Mouse (Mus musculus) limb, embryonic 12.5 days (tissue): ENCODE results near the gene Clcn7. TPM values are rescaled to one million over a fixed set of nuclear protein-coding genes. Genes with fewer than 3 reads are reported as not detected.

Source experiments
- ATAC-seq: fragments of 200-750 bp; cut with Nextera tagmentation; 2 replicates; pipeline ENCODE4 v1.8.0; 2017; ENCODE audit warnings: low read depth, moderate TSS enrichment; ENCODE audit not compliant: insufficient number of reproducible peaks, insufficient read depth, low FRiP score, low TSS enrichment
- H3K27ac ChIP-seq: fragments of 300-500 bp; sonication (generic); 2 replicates; pipeline ENCODE4 v1.5.1; 2016; ENCODE audit warnings: mild to moderate bottlenecking, moderate library complexity
- H3K27me3 ChIP-seq: fragments of 300-500 bp; sonication (generic); 2 replicates; pipeline ENCODE4 v1.6.1; 2016; ENCODE audit warnings: mild to moderate bottlenecking, moderate library complexity
- H3K36me3 ChIP-seq: fragments of 300-500 bp; sonication (generic); 2 replicates; pipeline ENCODE4 v1.6.1; 2016; ENCODE audit warnings: mild to moderate bottlenecking, moderate library complexity
- H3K4me1 ChIP-seq: fragments of 300-500 bp; sonication (generic); replicated peaks from 2 replicates; pipeline ENCODE4 v1.6.1; 2016
- H3K4me2 ChIP-seq: fragments of 300-500 bp; sonication (generic); 2 replicates; pipeline ENCODE4 v1.6.1; 2016; ENCODE audit warnings: mild to moderate bottlenecking, moderate library complexity
- H3K4me3 ChIP-seq: fragments of 300-500 bp; sonication (generic); replicated peaks from 2 replicates; pipeline ENCODE4 v1.5.1; 2016; ENCODE audit warnings: mild to moderate bottlenecking
- H3K9ac ChIP-seq: fragments of 300-500 bp; sonication (generic); replicated peaks from 2 replicates; pipeline ENCODE4 v1.6.1; 2016; ENCODE audit warnings: mild to moderate bottlenecking, moderate library complexity
- H3K9me3 ChIP-seq: fragments of 300-500 bp; sonication (generic); 2 replicates; pipeline ENCODE4 v1.6.1; 2016; ENCODE audit warnings: mild to moderate bottlenecking, moderate library complexity
- WGBS: fragments of 180-500 bp; shearing (Covaris S2); methylation state at CpG from one replicate; pipeline ENCODE4 v1.1.7; 2016; 5-methylcytosine and 5-hydroxymethylcytosine counted together
- polyA plus RNA-seq: library from polyadenylated mRNA; unstranded; fragments of >200 nt; fragmentation: Nextera tagmentation; extraction: Ambion mirVana; gene quantifications from 2 replicates; pipeline ENCODE4 v1.2.1, GENCODE M21; 2016

Clcn7 gene
- polyA plus RNA-seq, 1 experiment from 2014 or later, result 26.0 TPM

GRCm38 (mm10) chr17:25130060-25130459 lies 3.1 kb upstream of the Clcn7 start:
- H3K36me3 ChIP-seq, result no peaks in the 10 kb centered on the region
- no peak for ATAC-seq
- no peaks in the 10 kb centered on the region for H3K9me3 ChIP-seq
- 92% methylated on average over 1 of the region's 1 CpGs for WGBS
- H3K4me1 ChIP-seq, result peaks cover 10% of the 10 kb centered on the region
- H3K27me3 ChIP-seq, result no peaks in the 10 kb centered on the region
- no peak overlapping the region for H3K27ac ChIP-seq
- H3K4me3 ChIP-seq, result no peak overlapping the region
- H3K9ac ChIP-seq, result no peak overlapping the region
- H3K4me2 ChIP-seq, result no peak overlapping the region

DNA sequence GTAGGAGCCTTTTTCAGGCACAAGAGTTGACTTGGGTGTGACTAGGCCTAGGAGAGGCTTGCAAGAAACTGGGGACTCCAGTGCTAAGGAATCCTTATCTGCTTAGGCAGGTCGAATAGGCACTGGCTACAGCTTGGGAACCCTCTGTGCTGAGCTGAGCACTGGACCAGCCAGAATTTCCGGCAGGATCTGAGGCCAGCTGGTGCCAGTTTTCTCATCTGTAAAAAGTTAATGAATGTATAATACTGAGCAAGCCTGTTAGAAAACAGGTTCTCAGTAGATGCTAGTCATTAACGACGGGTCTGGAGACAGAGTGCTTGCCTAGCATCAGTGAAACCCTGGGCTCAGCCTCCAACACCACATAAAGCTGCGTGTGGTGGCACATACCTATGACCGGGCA lies 2.4 kb downstream of the Clcn7 start:
- H3K27ac ChIP-seq, result no peak overlapping the region
- peaks cover 10% of the 10 kb centered on the region for H3K4me1 ChIP-seq
- H3K27me3 ChIP-seq, result no peaks in the 10 kb centered on the region
- H3K4me2 ChIP-seq, result no peak overlapping the region
- H3K4me3 ChIP-seq, result no peak overlapping the region
- WGBS, result 84% methylated on average over 6 of the region's 6 CpGs
- H3K36me3 ChIP-seq, result peaks cover 9% of the 10 kb centered on the region
- no peak for ATAC-seq
- no peak overlapping the region for H3K9ac ChIP-seq
- no peaks in the 10 kb centered on the region for H3K9me3 ChIP-seq

DNA sequence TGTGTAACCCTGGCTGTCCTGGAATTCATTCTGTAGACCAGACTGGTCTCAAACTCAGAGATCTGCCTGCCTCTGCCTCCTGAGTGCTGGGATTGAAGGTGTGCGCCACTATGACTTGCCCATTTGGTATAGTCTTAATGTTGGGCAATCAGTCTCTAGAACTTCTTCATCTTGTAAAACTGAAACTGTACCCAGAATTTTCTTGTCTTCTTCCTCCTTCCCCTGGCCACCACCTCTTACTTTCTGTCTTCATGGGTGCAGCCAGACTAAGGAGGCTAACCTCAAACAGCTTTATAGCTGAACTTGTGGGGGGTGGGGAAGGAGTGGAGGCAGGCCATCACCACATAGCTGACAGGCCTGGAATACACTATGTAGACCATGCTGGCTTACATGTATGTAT lies 5.6 kb downstream of the Clcn7 start:
- Histone ChIP-seq H3K4me2 (no peak overlapping the region), H3K36me3 (peaks cover 14% of the 10 kb centered on the region), H3K27ac (no peak overlapping the region), H3K9ac (no peak overlapping the region), H3K4me3 (no peak overlapping the region), H3K27me3 (no peaks in the 10 kb centered on the region), H3K4me1 (peaks cover 10% of the 10 kb centered on the region), H3K9me3 (no peaks in the 10 kb centered on the region)
- WGBS, result 92% methylated on average over 1 of the region's 1 CpGs
- ATAC-seq, result no peak

- Histone ChIP-seq H3K4me3 (no peak overlapping the region), H3K27me3 (no peaks in the 10 kb centered on the region), H3K9ac (no peak overlapping the region), H3K27ac (no peak overlapping the region), H3K36me3 (peaks cover 26% of the 10 kb centered on the region), H3K9me3 (no peaks in the 10 kb centered on the region), H3K4me2 (no peak overlapping the region), H3K4me1 (no peaks in the 10 kb centered on the region)
- WGBS, result 72% methylated on average over 4 of the region's 4 CpGs
- ATAC-seq, result no peak
Observed at GRCm38 (mm10) chr17:25139960-25140359, 6.8 kb downstream of the Clcn7 start.

DNA sequence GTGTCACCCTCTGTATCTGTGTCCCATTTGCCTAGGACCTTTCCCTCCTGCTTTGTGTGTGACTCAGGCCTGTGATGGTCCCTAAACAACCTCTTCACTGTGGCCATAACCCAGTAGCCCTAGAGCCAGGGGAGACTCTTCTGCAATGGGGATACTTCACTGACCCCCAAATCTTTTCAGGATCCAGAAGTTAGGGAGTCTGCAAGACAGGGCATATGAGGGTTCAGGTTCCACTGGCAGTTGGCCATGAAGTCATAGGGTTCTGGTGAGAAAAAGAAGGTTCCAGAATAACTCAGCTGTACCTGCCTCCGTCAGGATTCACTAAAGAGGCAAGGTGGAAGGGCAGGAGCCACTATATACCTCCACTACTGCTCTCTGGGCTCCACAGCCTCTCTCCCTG lies 29.0 kb downstream of the Clcn7 start, which contains the start of gene Ccdc154:
Gene Ccdc154, plus strand, starts transcription at position 301 of the 400 bp plus-strand sequence.
- 88% methylated on average over 1 of the region's 1 CpGs for WGBS
- peaks cover 40% of the 10 kb centered on the region for H3K36me3 ChIP-seq

DNA sequence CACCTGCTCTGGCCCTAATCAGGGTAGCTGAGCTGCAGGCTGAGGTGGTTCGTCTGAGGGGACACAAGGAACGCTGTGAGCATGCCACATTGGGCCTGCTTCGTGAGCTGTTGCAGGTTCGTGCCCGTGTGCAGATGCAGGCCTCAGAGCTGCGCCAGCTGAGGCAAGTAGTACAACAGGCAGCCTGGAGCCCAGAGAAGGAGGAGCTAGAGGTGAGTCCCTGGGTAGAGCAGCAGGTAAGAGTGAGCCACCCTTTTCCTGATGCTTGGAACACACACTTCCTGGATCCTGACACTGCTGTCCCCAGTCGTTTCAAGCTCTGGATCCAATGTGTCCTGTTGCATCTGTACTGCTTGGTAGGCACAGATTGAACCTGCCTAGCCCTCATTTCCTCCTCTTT lies 30.2 kb downstream of the Clcn7 start:
- WGBS, result 72% methylated on average over 7 of the region's 7 CpGs
- H3K9me3 ChIP-seq, result no peaks in the 10 kb centered on the region

More for the DNA sequence above, 29.0 kb downstream of the Clcn7 start, which contains the start of gene Ccdc154:
- H3K9me3 ChIP-seq, result no peaks in the 10 kb centered on the region
- H3K9ac ChIP-seq, result peak within 1 kb of the TSS; percentile 23; the same call in 1 of the 2 replicates
- H3K27me3 ChIP-seq, result no peaks in the 10 kb centered on the region
- H3K4me1 ChIP-seq, result no peaks in the 10 kb centered on the region
- no peak for ATAC-seq
- H3K27ac ChIP-seq, result no peak within 1 kb of the TSS
- H3K4me2 ChIP-seq, result no peak within 1 kb of the TSS
- no peak within 1 kb of the TSS for H3K4me3 ChIP-seq

DNA sequence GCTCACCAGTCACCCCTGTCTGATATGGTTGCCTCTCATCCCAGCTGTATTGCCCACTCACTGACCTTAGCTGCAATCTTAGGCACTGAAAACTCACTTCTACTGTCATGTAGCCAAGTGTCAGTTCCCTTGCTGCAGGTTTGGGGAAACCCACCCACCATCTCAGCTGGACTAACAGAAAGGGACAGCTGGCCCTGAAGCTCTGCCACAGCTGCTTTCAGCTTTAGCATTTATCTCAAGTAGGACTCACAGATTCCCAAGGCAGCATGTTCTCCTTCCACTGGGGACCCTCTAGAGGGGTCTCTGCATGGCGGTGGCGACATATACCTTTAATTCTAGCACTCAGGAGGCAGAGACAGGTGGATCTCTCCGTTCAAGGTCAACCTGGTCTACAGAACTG lies 31.6 kb downstream of the Clcn7 start:
- Histone ChIP-seq H3K27me3 (no peaks in the 10 kb centered on the region), H3K4me1 (no peaks in the 10 kb centered on the region), H3K4me2 (no peak overlapping the region), H3K9me3 (no peaks in the 10 kb centered on the region), H3K27ac (no peak overlapping the region), H3K4me3 (no peak overlapping the region), H3K9ac (no peak overlapping the region), H3K36me3 (peaks cover 21% of the 10 kb centered on the region)
- WGBS, result 78% methylated on average over 3 of the region's 3 CpGs
- ATAC-seq, result no peak

More for the DNA sequence above, 30.2 kb downstream of the Clcn7 start:
- Histone ChIP-seq H3K36me3 (peaks cover 30% of the 10 kb centered on the region), H3K4me2 (no peak overlapping the region), H3K9ac (0 out of 2 replicates have a peak overlapping the region, but pooled peaks have one; percentile 8), H3K27ac (no peak overlapping the region), H3K4me3 (no peak overlapping the region), H3K27me3 (no peaks in the 10 kb centered on the region), H3K4me1 (no peaks in the 10 kb centered on the region)
- ATAC-seq, result no peak

- Histone ChIP-seq H3K4me1 (no peaks in the 10 kb centered on the region), H3K9ac (no peak overlapping the region), H3K27ac (no peak overlapping the region), H3K27me3 (no peaks in the 10 kb centered on the region), H3K4me2 (no peak overlapping the region), H3K4me3 (no peak overlapping the region), H3K9me3 (no peaks in the 10 kb centered on the region), H3K36me3 (peaks cover 7% of the 10 kb centered on the region)
- no peak for ATAC-seq
- 42% methylated on average over 6 of the region's 6 CpGs for WGBS
Observed at GRCm38 (mm10) chr17:25165970-25166671, 32.9 kb downstream of the Clcn7 start.

DNA sequence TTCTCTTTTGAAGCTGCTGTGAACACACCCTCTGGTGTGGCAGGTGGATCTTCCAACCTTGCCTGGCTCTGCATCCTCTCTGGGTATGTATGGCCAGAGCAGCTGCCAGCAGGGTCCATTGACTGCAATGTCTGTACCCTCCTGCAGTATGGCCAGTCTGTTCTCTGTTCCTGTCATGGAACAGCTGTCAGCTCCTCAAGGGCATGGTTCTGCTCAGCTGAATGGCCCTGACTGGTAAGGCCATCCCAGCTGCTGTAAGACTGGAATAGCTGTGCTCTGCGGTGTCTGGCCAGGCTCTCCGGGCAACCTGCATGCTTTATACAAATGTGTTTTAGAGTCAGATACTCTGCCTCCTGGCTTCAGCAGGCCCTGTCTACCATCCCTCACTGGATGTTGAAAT lies 36.5 kb downstream of the Clcn7 start:
- ATAC-seq, result no peak
- Histone ChIP-seq H3K9me3 (no peaks in the 10 kb centered on the region), H3K4me1 (no peaks in the 10 kb centered on the region), H3K27me3 (no peaks in the 10 kb centered on the region), H3K27ac (no peak overlapping the region), H3K36me3 (no peaks in the 10 kb centered on the region), H3K4me2 (no peak overlapping the region), H3K9ac (no peak overlapping the region), H3K4me3 (no peak overlapping the region)
- WGBS, result 89% methylated on average over 2 of the region's 2 CpGs

GRCm38 (mm10) chr17:25172558-25172957 lies 39.4 kb downstream of the Clcn7 start:
- ATAC-seq, result no peak
- H3K9ac ChIP-seq, result no peak overlapping the region
- H3K4me2 ChIP-seq, result no peak overlapping the region
- 89% methylated on average over 3 of the region's 3 CpGs for WGBS
- no peaks in the 10 kb centered on the region for H3K4me1 ChIP-seq
- H3K36me3 ChIP-seq, result no peaks in the 10 kb centered on the region
- H3K4me3 ChIP-seq, result no peak overlapping the region
- H3K27me3 ChIP-seq, result peaks cover 12% of the 10 kb centered on the region; the same call in 1 of the 2 replicates
- H3K9me3 ChIP-seq, result no peaks in the 10 kb centered on the region
- no peak overlapping the region for H3K27ac ChIP-seq

- Histone ChIP-seq H3K4me1 (no peaks in the 10 kb centered on the region), H3K4me2 (no peak within 1 kb of the TSS), H3K9ac (no peak within 1 kb of the TSS), H3K27me3 (peaks cover 14% of the 10 kb centered on the region), H3K9me3 (no peaks in the 10 kb centered on the region), H3K4me3 (no peak within 1 kb of the TSS), H3K36me3 (no peaks in the 10 kb centered on the region), H3K27ac (no peak within 1 kb of the TSS)
- no peak for ATAC-seq
- 70% methylated on average over 9 of the region's 9 CpGs for WGBS
Observed at GRCm38 (mm10) chr17:25175411-25175810, 42.2 kb downstream of the Clcn7 start, which contains the start of gene Gm38655. Gene Gm38655 (minus strand): TSS chr17:25175471.

- Histone ChIP-seq H3K9ac (no peak overlapping the region), H3K27me3 (peaks cover 4% of the 10 kb centered on the region; the same call in 1 of the 2 replicates), H3K4me3 (peak overlapping the region; percentile 97; the same call in 1 of the 2 replicates), H3K4me1 (peaks cover 18% of the 10 kb centered on the region), H3K27ac (no peak overlapping the region), H3K4me2 (peak overlapping the region; percentile 99), H3K9me3 (no peaks in the 10 kb centered on the region), H3K36me3 (peaks cover 4% of the 10 kb centered on the region)
- no peak for ATAC-seq
Observed at GRCm38 (mm10) chr17:25183232-25183631, 50.0 kb downstream of the Clcn7 start.
